Mouse (Mus musculus) cerebellum, postnatal 4 days (tissue): ENCODE data around the gene Adprh.

ENCODE experiments used
- DNase-seq, 2 experiments: peaks; one replicate each; pipeline ENCODE4 v3.0.0; 2022; ENCODE audit warnings: low spot score in 2 of 2, mixed read lengths in 1 of 2

Gene Adprh

DNA sequence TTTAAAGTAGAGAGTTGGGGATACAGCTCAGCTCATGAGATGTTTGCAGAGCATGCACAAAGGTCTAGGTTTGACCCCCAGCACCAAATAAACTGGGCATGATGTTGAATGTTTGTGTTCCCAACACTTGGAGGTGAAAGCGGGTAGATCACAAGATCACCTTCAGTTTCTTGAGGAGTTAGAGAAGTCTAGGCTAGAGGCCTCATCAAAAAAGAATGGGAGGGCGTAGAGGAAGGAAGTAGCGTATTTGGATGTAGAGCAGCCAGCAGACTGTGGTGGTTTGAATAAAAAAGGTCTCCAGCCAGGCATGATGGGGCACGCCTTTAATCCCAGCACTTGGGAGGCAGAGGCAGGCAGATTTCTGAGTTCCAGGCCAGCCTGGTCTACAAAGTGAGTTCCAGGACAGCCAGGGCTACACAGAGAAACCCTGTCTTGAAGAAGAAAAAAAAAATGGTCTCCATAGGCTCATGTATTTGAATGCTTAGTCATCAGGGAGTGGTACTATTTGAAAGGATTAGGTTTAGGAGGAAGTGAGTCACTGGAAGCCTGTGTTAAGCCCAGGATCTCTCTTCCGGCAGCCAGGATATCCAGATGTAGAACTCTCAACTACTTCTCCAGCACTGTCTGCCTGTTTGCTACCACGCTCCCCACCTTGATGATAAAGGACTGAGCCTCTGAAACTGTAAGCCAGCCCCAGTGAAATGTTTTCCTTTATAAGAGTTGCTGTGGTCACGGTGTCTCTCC lies 8.6 kb downstream of the Adprh start:
- DNase-seq = no peak

DNA sequence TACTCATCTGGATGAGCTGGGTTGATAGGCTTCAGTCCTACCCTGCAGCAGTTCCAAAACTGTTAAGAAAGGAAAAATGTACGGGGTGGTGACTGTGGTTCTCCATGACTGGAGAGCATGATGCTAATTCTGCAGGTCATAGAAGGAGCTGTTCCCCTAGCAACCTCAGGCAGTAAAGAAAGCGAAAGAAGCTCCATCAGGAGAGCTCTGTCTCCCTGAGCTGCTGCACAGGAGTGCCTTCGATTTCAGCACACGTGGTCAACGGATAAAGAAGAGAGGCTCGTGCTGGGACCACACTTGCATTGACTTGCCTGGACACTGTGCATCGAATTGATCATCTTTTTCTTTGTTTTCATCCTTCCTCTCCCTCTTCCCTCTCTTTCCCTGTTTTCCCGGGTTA lies 10.3 kb downstream of the Adprh start:
- DNase-seq = no peak

DNA sequence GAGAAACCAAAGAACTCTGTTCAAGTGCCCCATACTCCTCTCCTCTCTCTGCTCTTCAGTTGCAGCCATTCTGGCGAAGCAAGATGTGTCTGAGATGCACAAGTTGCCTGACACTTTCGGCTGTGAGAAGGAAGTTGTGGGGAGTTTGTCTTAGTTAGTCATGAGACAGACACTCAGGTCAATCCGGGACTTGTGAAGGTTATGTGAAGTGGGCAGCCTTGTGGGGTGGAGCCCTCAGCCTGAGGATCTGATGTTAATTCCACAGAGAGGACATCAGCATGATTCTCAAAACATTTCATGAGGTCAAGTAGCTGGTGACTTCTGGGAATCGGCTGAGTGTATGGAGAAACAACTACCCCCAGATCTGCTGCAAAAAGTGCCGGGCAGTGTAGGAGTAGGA lies 10.9 kb downstream of the Adprh start:
- no peak for DNase-seq

DNA sequence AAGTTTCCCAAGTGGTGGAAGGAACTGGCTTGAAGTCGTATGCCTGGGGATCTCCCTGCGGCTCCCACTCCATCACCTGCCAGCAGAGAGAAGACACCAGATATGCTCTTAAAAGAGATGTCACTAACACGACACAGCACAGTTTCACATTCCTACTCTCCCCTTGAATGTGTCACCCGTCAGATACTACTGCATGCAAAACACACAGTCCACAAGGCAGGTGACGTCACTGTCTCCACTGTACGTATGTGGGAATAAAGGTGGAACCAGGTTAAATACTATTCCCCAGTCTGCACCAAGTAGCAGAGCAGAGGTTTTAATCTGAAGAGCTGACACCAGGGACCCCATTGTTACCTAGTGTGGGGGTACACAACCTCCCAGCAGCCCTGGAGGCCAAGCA lies 12.1 kb downstream of the Adprh start:
- no peak for DNase-seq

DNA sequence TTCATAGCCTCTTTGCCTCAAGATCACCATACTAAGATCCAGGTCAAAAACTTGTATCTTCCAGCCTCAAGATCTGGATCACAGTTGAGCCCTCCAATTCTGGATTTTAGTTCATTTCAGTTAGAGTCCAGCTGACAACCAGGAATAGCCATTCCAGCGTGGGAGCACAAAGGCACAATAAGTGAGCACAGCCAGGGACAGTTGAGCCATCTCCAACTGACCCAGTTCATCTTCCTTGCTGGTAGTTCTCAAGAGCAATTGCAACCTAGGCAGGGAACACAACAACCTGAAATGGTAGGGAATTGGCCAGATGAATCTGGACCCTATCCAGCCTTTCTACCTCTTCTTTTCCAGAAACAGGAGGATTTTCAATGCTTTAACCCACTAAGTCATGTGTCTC lies 13.3 kb downstream of the Adprh start:
- no peak for DNase-seq

DNA sequence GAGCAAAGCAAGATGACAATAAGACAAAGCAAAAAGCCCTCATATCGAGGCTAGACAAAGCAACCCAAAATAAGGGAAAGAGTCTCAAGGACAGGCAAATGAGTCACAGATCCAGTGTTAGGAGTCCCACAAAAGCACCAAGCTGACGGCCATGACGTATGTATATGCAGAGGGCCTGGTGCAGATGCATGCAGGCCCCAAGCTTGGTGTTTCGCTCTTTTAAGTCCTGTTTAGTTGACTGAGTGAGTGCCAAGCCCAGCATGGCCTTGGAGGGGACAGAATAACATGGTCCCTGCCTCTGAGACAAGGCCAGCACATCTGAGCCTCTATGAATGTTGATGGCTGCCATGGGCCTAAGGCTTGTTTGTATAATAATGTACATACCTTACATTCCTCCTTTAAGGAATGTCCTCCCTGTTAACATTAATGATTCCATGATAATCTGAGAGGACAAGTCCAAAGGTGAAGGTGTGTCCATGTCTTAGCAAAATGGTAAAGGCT lies 18.2 kb downstream of the Adprh start:
- DNase-seq = no peak

DNA sequence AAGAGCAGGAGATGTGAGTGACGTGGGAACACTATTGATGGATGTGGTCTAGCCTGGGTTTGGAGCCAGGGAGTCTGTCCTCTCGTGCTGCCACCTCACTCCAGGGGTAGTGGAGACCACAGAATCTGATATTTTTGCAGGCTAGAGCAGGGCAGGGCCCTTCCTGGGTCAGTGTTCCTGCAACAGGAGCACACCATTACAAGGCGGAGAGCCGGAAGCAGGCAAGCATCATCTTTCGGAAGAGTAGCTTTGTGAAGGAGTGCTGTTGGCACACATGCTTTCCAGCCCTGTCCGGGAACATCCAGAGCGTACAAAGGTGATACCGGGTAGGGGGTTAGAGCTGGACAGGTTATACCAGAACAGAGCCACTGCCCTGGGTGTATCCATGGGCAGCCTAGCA lies 19.0 kb downstream of the Adprh start:
- DNase-seq = no peak

DNA sequence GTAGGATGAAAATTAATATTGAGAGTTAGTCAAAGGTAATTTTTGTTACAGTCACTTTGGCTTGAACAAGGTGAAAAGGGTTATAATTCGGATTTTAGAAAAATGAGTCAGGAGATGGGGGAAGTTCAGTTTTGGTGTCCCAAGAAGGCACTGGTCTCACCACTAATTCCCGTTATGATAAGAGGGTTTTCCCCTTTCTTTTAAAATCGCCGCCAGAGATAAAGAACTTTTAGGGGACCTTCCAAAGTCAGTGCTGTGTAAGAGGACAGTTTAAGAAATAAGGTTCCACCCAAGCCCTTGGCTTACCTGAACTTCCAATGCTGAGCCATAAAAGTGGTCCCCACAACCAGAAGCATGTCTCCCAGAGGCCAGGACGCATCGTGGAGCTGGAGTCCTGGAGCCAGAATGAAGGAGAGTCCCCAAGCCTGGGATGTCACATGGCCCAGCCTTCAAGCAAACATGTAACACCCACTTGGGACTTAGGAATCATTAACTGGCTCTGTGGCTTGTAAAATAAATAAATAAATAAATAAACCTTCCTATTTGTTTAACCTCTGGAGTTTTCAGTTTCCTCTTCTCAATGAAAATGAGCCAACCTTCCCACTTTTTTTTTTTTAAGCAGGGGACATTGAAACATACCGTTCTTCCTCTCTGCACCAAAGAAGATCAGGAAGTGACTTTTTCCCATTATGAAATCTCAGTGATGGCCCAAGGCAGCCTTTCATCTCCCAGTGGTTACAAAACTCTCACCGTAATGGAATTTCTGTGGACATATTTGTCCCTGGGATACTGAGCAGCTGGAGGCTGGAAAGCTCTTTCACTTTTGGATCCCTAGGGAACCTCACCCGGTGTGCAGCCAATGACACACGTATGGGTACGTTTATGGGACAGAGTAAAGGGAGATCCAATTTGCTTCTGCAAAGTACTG lies 19.7 kb downstream of the Adprh start, which contains the start of gene Pla1a:
Gene Pla1a (minus strand): TSS at position 648 of the 928 bp plus-strand sequence.
- DNase-seq = no peak

DNA sequence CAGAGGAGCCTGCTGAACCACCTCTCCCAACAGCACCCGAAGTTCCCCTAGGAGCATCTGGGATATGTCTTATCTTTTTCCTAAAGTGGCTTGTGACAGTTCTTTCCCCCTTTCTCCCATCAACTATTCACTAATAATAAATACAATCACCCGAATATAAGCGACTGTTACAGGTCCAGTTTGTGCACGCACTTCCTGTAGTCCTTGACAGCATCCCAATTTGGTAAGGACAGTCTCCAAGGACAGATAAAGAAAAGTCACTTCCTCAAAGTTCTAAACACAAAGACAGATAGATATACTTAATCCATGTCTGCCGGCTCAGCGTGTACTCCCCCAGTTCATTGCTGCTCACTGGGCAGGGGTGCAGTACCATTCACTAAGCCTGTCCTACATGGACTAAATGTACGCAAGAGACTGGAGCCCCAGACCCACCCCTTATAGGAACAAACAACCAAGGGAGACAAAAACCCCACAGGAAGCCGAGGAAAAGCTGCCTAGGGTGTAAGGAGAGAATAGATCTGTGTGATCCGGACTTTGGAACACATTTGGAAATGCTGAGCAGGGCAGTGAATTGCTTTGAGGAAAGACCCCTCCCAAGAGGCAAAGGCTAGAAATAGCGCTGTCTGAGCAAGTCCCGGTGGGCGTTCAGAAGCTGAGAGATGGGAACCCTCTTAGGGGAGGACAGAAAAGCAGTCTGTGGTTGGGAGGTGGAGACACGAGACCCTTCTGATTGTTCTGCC lies 20.9 kb downstream of the Adprh start:
- no peak for DNase-seq

DNA sequence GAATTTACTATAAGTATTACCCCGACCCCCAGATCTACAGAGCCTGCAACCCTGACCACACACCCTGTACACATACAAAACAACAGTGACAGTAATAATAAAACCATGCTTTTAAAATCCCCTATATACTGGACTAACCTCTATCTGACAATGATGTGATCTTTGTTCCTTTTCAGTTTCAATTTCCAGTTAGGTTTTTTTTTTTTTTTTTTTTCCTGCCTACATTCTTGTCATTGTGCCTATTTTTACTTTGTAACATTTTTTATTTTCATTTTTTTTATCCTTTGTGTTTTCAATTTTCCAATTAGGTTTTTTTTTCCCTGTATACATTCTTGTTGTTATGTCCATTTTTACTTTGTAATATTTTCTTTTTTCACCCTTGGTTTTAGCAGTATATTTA lies 26.7 kb downstream of the Adprh start:
- DNase-seq = no peak

DNA sequence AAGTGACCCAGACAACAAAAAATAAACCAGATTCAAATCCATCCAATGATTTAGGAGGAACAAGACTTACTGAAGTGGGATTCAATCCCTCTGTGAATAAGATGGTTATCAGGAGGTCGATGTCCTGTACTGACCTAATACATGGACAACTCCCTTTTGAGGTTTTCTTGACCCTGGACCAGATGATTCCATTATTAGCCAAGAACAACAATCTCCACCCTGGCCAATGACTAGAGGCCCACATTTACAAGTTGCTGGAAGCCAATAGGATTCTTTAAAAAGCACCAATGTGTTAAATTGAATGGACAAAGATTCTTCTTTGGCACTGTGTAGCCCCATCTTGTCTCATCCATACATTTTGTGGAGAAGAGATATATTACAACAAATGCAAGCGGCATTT lies 27.1 kb downstream of the Adprh start:
- no peak for DNase-seq

DNA sequence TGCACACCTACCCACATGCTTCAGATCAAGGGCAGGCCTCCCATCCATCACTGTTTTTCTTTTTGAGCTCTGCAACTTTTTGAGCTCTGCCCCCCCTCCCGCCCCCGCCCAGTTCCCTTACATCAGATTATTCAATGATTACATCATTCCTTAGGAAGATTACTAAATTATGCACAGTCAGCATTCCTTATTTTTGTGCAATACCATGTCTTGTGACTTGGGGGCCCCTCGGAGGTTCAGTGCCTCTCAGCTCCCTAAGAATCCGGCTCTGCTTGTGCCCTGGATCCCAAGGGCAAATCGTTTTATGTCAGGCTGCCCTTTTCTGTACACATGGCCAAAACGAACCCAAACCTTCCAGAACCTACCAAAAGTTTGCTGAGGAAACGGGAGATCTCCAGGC lies 37.5 kb downstream of the Adprh start:
- DNase-seq = no peak

DNA sequence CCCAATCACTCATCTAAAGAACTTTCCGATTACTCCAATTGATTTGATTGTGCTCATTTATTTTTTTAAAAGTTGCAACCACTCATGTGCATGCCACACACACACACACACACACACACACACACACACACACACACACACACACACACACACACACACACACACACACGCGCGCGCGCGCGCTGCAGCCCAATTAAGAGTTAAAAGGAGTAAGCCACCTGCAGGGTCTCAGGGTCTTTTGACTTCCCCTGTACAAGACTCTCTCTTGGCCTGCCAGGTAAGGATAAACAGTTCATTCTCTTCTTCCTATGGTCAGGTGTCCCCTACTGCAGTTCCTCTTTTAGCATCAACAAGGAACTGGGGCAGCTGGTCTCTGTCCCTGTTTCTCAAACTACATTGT lies 44.1 kb downstream of the Adprh start:
- no peak for DNase-seq

DNA sequence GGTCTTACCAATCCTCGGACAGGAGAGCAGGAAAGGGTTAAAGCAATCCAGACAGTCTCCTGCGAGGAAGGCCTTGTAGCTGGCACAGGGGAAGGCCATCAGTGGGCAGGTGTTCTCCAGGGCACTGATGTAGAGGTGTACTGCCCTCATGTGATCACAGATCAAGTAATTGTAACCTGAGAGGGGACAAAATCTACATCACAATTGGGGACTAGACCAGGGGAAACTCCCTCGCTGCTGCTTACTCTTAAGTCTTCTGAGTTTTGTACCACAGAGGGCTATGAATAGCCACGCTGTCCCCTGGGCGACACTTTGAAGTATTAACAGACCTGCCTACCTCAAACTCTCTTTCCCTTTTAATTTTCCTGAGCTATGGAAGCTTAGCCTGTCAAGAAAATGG lies 44.9 kb downstream of the Adprh start:
- no peak for DNase-seq

DNA sequence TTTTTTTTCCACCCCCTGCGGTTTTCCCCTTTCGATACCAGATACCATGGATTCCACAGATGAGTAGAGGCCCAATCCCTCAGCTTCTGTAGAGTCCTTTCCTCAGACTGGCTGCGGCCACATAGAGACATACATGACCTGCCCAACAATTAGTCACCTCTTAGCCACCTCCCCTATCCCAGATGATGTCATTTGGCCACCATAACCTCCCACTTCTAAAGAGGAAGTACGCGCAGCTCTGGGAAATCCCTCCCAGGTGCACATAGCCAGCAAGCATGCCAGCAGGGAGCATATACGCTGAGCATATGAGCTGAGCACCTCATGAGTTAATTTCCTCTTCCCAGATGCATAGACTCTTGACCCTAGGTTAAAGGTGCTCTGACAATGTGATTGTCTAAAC lies 45.8 kb downstream of the Adprh start:
- no peak for DNase-seq

DNA sequence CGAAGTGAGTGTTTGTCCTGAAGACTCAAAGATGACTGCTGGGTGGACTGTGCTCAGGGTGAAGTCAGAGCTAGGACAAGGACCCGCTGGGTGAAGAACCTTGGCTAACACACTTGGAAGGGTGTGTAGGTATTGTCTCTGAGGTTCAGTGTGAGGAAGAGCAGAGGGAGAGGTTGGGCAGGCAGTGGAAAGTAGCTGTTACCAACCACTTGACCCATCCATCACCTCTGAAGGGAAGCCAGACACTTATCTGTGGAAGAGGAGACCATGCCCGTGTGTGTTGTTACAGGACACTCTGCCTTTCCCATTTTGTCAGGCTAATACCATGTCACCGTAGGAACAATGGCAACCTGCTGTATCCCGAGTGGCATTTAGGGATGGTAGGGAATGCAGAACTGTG lies 46.2 kb downstream of the Adprh start:
- no peak for DNase-seq

DNA sequence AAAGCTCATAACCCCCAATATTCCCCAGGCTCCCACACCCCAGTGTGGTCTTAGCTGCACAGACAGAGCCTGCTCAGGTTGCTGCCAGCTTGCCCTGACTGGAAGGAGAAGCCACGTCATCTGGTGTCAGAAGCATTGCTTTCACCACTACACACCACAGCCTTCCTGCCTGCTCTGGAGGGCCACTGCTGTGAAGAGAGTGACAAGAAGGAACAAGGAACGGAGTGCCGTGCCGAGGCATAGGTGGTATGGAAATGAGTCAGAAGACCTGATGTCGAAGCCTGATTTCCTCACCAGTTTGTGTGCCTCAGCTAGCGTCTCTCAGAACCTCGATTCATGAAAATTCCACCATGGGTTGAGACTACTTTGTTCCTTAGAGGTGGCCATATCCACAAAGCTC lies 48.9 kb downstream of the Adprh start:
- DNase-seq = no peak

DNA sequence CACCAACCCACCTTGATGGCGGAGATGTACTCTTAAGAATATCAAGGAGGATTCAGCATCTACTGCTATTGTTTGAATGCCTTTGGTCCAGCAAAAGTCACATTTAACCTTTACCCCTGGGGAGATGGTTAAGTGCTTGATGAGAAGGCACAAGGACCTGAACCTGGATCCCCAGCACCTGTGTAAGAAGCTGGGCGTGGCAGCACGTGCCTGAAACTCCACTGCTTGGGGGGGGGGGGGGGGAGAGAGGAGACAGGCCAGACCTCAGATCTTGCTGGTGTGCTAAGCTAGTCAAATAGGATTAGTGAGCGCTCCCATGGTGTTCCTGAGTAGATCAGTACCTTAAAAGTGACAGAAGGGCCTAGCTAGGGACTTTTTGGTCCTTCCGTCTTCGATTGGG lies 51.0 kb downstream of the Adprh start:
- DNase-seq = no peak

DNA sequence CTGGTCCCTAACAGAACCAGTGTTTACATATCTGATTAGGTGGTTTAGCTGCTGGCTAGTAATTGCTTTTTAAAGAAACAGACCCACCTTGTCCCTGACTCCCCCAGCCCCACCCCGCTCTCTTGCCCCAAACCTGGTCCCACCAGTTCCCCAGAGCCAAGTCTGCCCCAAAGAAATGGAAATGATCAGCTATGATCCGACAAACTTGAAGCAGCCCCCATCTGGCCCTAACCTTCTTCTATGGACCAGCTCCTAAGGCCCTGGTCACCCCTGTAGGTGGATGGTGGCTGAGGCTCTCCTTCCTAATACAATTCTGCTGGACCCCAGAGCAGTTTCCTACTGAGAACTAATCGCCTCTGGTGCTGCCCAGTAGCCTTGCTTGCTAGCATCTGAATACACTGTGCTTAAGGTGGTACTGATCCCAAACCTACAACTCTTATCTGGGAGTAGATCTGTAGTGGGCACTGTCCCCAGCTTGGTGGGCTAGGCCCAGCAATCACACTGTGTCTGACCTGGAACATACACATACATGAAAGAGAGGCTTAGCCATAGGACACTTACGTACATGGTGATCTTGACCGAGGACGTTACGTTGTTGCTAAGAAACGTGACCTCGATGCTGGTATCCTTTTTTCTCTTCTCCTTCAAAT lies 52.1 kb downstream of the Adprh start:
- DNase-seq = no peak

DNA sequence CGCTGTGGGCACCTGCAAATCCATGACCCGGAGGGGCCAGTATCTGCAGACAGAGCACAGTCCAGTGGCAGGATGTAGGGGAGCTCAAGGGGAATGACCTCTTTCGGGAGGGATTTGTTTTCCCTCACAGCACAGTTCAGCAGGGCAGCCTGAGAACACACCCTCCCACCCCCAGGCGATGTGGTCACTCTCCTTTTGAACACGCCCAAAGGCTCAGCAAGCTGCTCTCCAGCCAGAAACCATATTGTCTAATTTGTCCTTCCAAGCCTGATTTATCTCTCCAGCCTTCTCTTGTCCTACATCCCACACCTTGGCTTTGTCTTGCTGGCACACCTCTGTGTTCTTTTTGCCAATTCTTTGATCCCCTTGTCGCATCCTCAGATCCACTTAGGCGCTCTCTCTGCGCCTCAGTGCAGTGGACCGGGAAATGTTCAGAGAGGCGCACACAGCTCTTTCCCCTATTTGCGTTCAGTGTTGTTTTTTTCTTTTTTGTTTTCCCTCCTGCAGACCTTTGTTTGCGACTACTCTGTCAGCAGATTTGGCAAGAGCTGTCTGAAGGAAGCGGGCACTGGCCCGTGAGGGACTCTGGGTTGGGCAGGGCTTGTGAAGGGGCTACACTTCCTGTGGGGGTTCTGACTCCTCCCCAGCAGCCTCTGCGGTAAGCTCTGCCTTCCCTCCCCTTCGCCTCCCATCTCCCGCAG lies 52.8 kb downstream of the Adprh start:
- DNase-seq = peak in 1 of 2 experiments; percentile 47

DNA sequence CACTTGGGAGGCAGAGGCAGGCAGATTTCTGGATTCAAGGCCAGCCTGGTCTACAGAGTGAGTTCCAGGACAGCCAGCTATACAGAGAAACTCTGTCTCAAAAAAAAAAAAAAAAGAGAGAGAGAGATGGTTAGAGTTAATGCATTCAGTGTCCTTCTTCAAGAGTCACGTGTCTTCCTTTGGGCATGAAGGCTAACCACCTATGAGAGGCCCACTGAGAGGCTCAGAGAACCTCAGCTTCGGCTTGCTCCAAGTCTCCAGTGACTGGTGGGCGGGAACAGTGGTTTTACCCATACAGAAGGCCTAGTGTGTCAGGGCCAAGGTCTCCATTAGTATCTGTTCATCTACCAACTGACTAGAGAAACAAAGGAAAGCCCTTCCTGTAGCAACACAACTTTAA lies 53.4 kb downstream of the Adprh start:
- no peak for DNase-seq
